Mouse (Mus musculus) erythroblast, embryonic 14.5 days (primary cell): Measurements from ENCODE around the gene Lhb.
"Not testable (repeated sequence)": the region's sequence is repeated elsewhere in the genome, so short reads cannot be mapped to it uniquely, and the experiment has no call there.

ENCODE experiments used
- GATA1 ChIP-seq: IDR thresholded peaks from 2 replicates; pipeline ENCODE4 v1.6.1; 2012; ENCODE audit warnings: low read length, inconsistent platforms, mixed read lengths
- TAL1 ChIP-seq: IDR thresholded peaks from 3 replicates; pipeline ENCODE4 v1.6.1; 2012; ENCODE audit warnings: low read length, inconsistent platforms, mixed read lengths

- TF ChIP-seq GATA1, TAL1: not testable (repeated sequence)
These were observed 24.3 kb upstream of the Lhb start for GRCm38 (mm10) chr7:45396337-45396775.
